Mouse (Mus musculus): Measurements from ENCODE around the gene Kcnh7.

DNA sequence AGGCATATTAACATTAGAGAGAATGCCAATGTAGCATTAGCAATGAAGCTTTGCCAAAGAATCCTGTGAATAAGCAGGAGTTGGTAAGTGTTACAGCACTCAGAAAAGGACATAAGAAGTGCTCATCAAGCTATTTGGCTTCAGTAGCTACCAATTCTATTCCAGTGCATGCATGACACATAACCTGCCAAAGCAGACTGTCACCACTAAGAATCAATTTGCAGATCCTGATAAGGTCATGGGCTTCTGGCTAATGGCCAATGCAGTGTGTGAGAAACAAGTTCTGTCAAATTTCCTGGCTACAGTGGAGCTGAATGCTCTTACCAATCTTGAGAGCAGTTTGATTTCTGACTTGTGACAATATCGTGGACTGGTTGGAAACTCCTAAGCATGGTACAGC is 341.5 kb downstream of the Kcnh7 start:
- TF ChIP-seq CTCF (IDR thresholded peaks at IDR 0.05; ENCODE audit: borderline replicate concordance, insufficient read depth, low read depth, low read length) (no peak), POLR2A (IDR thresholded peaks at IDR 0.05; ENCODE audit: borderline replicate concordance, insufficient read depth, low read length) (no peak)

Data from cerebellum, adult 2 months (tissue).